Mouse (Mus musculus) small intestine, adult 2 months (tissue): Measurements from ENCODE around the gene Zfp385c.

ENCODE experiments used
- CTCF ChIP-seq: fragments of 200-500 bp; IDR thresholded peaks from 2 replicates; pipeline ENCODE4 v1.5.1; 2012; ENCODE audit warnings: low read depth, mild to moderate bottlenecking, control low read depth, inconsistent platforms, low read length, moderate library complexity, mixed read lengths; ENCODE audit not compliant: insufficient replicate concordance, insufficient read length; ENCODE audit errors: extremely low read depth
- POLR2A ChIP-seq: fragments of 200-500 bp; IDR thresholded peaks from 2 replicates; pipeline ENCODE4 v1.6.1; 2012; ENCODE audit warnings: low read depth, mild to moderate bottlenecking, control low read depth, inconsistent platforms, low read length, moderate library complexity

- TF ChIP-seq CTCF (no peak), POLR2A (no peak)
Measured at GRCm38 (mm10) chr11:100684084-100684483, 8.2 kb downstream of the Zfp385c start.
